Mouse (Mus musculus) adrenal gland, postnatal 10 days (tissue): ENCODE measurements around the gene Slc22a16. TPM values are rescaled to one million over a fixed set of nuclear protein-coding genes. Genes with fewer than 3 reads are reported as not detected.
"Not testable (repeated sequence)": the region's sequence is repeated elsewhere in the genome, so short reads cannot be mapped to it uniquely, and the experiment has no call there.

Experiments used
- DNase-seq: peaks from one replicate; pipeline ENCODE4 v3.0.0; 2021; ENCODE audit warnings: mixed read lengths
- long read RNA-seq, 2 experiments: library from polyadenylated mRNA; stranded (forward); transcript quantifications; one replicate each; pipeline ENCODE4 v2.0.0; 2021
- total RNA-seq, 2 experiments: library from RNA; stranded (reverse); gene quantifications; 2 replicates each; pipeline ENCODE4 v1.2.3; 2021

Slc22a16 gene
- total RNA-seq, result not detected
- long read RNA-seq, experiment 1, result 0 reads
- long read RNA-seq, experiment 2, result 0 reads

- no peak for DNase-seq
Measured at GRCm38 (mm10) chr10:40570036-40570435, at the start of gene Slc22a16. Gene Slc22a16 (plus strand): TSS chr10:40570336.

- no peak for DNase-seq
Measured at GRCm38 (mm10) chr10:40521579-40521978, 48.6 kb upstream of the Slc22a16 start.

- no peak for DNase-seq
Measured at GRCm38 (mm10) chr10:40523312-40523975, 46.7 kb upstream of the Slc22a16 start.

GRCm38 (mm10) chr10:40524032-40524806, 45.9 kb upstream of the Slc22a16 start:
- DNase-seq, result no peak

GRCm38 (mm10) chr10:40524991-40525390, 45.1 kb upstream of the Slc22a16 start:
- peak; percentile 65 for DNase-seq

GRCm38 (mm10) chr10:40525616-40526155, 44.5 kb upstream of the Slc22a16 start:
- no peak for DNase-seq

GRCm38 (mm10) chr10:40526301-40526761, 43.8 kb upstream of the Slc22a16 start:
- DNase-seq, result no peak

- no peak for DNase-seq
Measured at GRCm38 (mm10) chr10:40526986-40527385, 43.1 kb upstream of the Slc22a16 start.

GRCm38 (mm10) chr10:40527573-40527972, 42.6 kb upstream of the Slc22a16 start:
- DNase-seq, result no peak

GRCm38 (mm10) chr10:40528668-40529067, 41.5 kb upstream of the Slc22a16 start:
- DNase-seq, result no peak

- DNase-seq, result peak; percentile 59
Measured at GRCm38 (mm10) chr10:40529617-40530016, 40.5 kb upstream of the Slc22a16 start.

- peak; percentile 51 for DNase-seq
Measured at GRCm38 (mm10) chr10:40530661-40531060, 39.5 kb upstream of the Slc22a16 start.

- not testable (repeated sequence) for DNase-seq
Measured at GRCm38 (mm10) chr10:40532586-40532985, 37.5 kb upstream of the Slc22a16 start.

- no peak for DNase-seq
Measured at GRCm38 (mm10) chr10:40541351-40541750, 28.8 kb upstream of the Slc22a16 start.

GRCm38 (mm10) chr10:40549317-40549716, 20.8 kb upstream of the Slc22a16 start:
- no peak for DNase-seq

- no peak for DNase-seq
Measured at GRCm38 (mm10) chr10:40551801-40552200, 18.3 kb upstream of the Slc22a16 start.

GRCm38 (mm10) chr10:40565695-40566094, 4.4 kb upstream of the Slc22a16 start:
- not testable (repeated sequence) for DNase-seq

GRCm38 (mm10) chr10:40575912-40576634, 5.9 kb downstream of the Slc22a16 start:
- DNase-seq, result no peak

GRCm38 (mm10) chr10:40583584-40584255, 13.6 kb downstream of the Slc22a16 start:
- peak; percentile 34 for DNase-seq

GRCm38 (mm10) chr10:40592186-40592585, 22.1 kb downstream of the Slc22a16 start:
- no peak for DNase-seq

- DNase-seq, result peak; percentile 62
Measured at GRCm38 (mm10) chr10:40597177-40597576, 27.0 kb downstream of the Slc22a16 start.
